Mouse (Mus musculus) lung, adult 2 months (tissue): Measurements from ENCODE around the gene Adamts17.

Experiments used
- CTCF ChIP-seq: fragments of 200-500 bp; IDR thresholded peaks from 2 replicates; pipeline ENCODE4 v1.5.1; 2011; ENCODE audit warnings: mild to moderate bottlenecking, low read length, control low read depth; ENCODE audit not compliant: insufficient read depth
- POLR2A ChIP-seq: fragments of 200-500 bp; IDR thresholded peaks from 2 replicates; pipeline ENCODE4 v1.6.1; 2011; ENCODE audit warnings: low read depth, mild to moderate bottlenecking, control low read depth, low read length, borderline replicate concordance; ENCODE audit errors: extremely low read depth

- no peak for TF ChIP-seq POLR2A
- no peak for TF ChIP-seq CTCF
Measured at GRCm38 (mm10) chr7:66962736-66963135, 123.2 kb downstream of the Adamts17 start.
